Mouse (Mus musculus) heart, adult 2 months (tissue): ENCODE measurements around the gene Apopt1. TPM values are rescaled to one million over a fixed set of nuclear protein-coding genes. Genes with fewer than 3 reads are reported as not detected.
A peak's percentile ranks its signal among the peaks of the same experiment; 100 is the strongest.
"Not testable (repeated sequence)": the region's sequence is repeated elsewhere in the genome, so short reads cannot be mapped to it uniquely, and the experiment has no call there.

Source experiments
- DNase-seq, 2 experiments: peaks; one replicate each; pipeline ENCODE4 v3.0.0; 2021
- H3K27ac ChIP-seq: fragments of 200-600 bp; 2 replicates; pipeline ENCODE4 v1.8.1; 2022
- H3K27me3 ChIP-seq: fragments of 200-500 bp; 2 replicates; pipeline ENCODE4 v1.6.1; 2012; ENCODE audit warnings: mild to moderate bottlenecking, low read length, inconsistent platforms, mixed read lengths; ENCODE audit not compliant: control insufficient read depth, insufficient read depth
- H3K36me3 ChIP-seq: fragments of 200-500 bp; 2 replicates; pipeline ENCODE4 v1.6.1; 2012; ENCODE audit warnings: low read length, inconsistent platforms; ENCODE audit not compliant: control insufficient read depth, insufficient read depth
- H3K4me1 ChIP-seq: fragments of 200-500 bp; 2 replicates; pipeline ENCODE4 v1.6.1; 2011; ENCODE audit warnings: low read length; ENCODE audit not compliant: control insufficient read depth, insufficient read depth
- H3K4me3 ChIP-seq: fragments of 200-600 bp; 2 replicates; pipeline ENCODE4 v1.8.1; 2022
- H3K79me2 ChIP-seq: fragments of 200-500 bp; replicated peaks from 2 replicates; pipeline ENCODE4 v1.6.1; 2012; ENCODE audit warnings: mild to moderate bottlenecking, inconsistent platforms, low read length, moderate library complexity, mixed read lengths; ENCODE audit not compliant: control insufficient read depth, insufficient read depth
- H3K9ac ChIP-seq: fragments of 200-500 bp; 2 replicates; pipeline ENCODE4 v1.6.1; 2012; ENCODE audit warnings: low read depth, mild to moderate bottlenecking, control low read depth, inconsistent platforms, low read length, mixed read lengths
- CTCF ChIP-seq: fragments of 200-600 bp; IDR thresholded peaks from 2 replicates; pipeline ENCODE4 v1.8.1; 2022; ENCODE audit warnings: antibody characterized with exemption, mild to moderate bottlenecking, moderate library complexity
- EP300 ChIP-seq: fragments of 200-500 bp; IDR thresholded peaks from 2 replicates; pipeline ENCODE4 v1.6.1; 2011; ENCODE audit warnings: low read depth, low read length, control low read depth; ENCODE audit not compliant: insufficient read depth
- POLR2A ChIP-seq: fragments of 200-500 bp; IDR thresholded peaks from 2 replicates; pipeline ENCODE4 v1.6.1; 2011; ENCODE audit warnings: mild to moderate bottlenecking, low read depth, low read length, control low read depth; ENCODE audit not compliant: insufficient read depth
- WGBS: fragments of 180-500 bp; shearing (Covaris S2); methylation state at CpG from one replicate; pipeline ENCODE4 v1.1.7; 2018; 5-methylcytosine and 5-hydroxymethylcytosine counted together
- intact Hi-C: fragments of 180-260 bp; cut with DNase I; formaldehyde crosslinking; loops from one replicate; pipeline ENCODE4 v1.15.1; 2025
- polyA plus RNA-seq: library from polyadenylated mRNA; depleted of rRNA; stranded (reverse); fragments of >200 nt; gene quantifications from 2 replicates; pipeline ENCODE4 v1.2.3, GENCODE M21; 2012
- total RNA-seq, 2 experiments: library from RNA; stranded (reverse); gene quantifications; 2 replicates each; pipeline ENCODE4 v1.2.3; 2021

The Apopt1 gene
- total and polyA plus RNA-seq, 3 experiments = 31.7 to 36.3 (median 32.0) TPM

GRCm38 (mm10) chr12:111726122-111726463 lies 13.0 kb downstream of the Apopt1 start:
- WGBS = 24% methylated on average over 4 of the region's 4 CpGs
- peak overlapping the region; percentile 41 for H3K9ac ChIP-seq
- H3K36me3 ChIP-seq = no peaks in the 10 kb centered on the region
- no peaks in the 10 kb centered on the region for H3K79me2 ChIP-seq
- H3K27ac ChIP-seq = peak overlapping the region; percentile 92
- H3K4me1 ChIP-seq = peaks cover 16% of the 10 kb centered on the region
- H3K4me3 ChIP-seq = no peak overlapping the region
- TF ChIP-seq POLR2A = peak; percentile 44; the same call in 1 of the 2 replicates
- no peak for TF ChIP-seq CTCF
- TF ChIP-seq EP300 = peak; percentile 97
- intact Hi-C loops = loop anchor here (2.0 kb wide), 1 partner anchor 21 kb away; no protein-coding TSS in a partner anchor
- peak; percentile 67 to 82 for DNase-seq
- H3K27me3 ChIP-seq = no peaks in the 10 kb centered on the region

DNA sequence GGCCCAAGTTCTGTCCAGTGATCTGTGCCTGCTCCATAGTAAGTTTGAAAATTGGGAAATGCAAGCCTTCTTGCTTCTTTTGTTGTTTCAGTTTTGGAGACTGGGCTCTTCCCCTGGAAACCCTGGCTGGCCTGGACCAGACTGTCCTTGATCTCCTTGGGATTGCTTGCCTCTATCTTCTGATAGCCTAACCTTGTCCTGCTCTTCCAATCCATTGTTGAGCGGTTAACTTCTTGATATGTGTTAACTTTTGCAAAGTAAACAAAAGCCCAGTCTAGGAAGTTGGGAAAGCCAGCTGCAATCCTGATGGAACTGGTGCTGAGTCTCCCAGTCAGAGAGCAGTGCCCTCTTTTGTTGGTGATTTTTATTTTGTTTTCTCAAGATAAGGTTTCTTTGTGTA lies 14.9 kb downstream of the Apopt1 start:
- H3K27me3 ChIP-seq = no peaks in the 10 kb centered on the region
- intact Hi-C loops = loop anchor here (2.0 kb wide), 1 partner anchor 23 kb away; no protein-coding TSS in a partner anchor
- no peaks in the 10 kb centered on the region for H3K79me2 ChIP-seq
- H3K27ac ChIP-seq = no peak overlapping the region
- TF ChIP-seq CTCF (no peak), EP300 (no peak), POLR2A (no peak)
- no peak overlapping the region for H3K4me3 ChIP-seq
- peaks cover 19% of the 10 kb centered on the region for H3K4me1 ChIP-seq
- DNase-seq = no peak
- no peak overlapping the region for H3K9ac ChIP-seq
- no peaks in the 10 kb centered on the region for H3K36me3 ChIP-seq
- 65% methylated on average over 1 of the region's 1 CpGs for WGBS

GRCm38 (mm10) chr12:111731822-111732807 lies 19.1 kb downstream of the Apopt1 start:
- 0 out of 2 replicates have a peak, but pooled peaks have one; percentile 27 for TF ChIP-seq POLR2A
- peak; percentile 18 for TF ChIP-seq CTCF
- peak; percentile 98 for TF ChIP-seq EP300
- no peak overlapping the region for H3K4me3 ChIP-seq
- no peaks in the 10 kb centered on the region for H3K79me2 ChIP-seq
- peak; percentile 90 for DNase-seq
- intact Hi-C loops = loop anchor here (1.0 to 5.0 kb wide), 3 partner anchors 19 to 80 kb away; partner anchors contain the start of genes Apopt1 and Bag5
- peak overlapping the region; percentile 47 for H3K27ac ChIP-seq
- H3K27me3 ChIP-seq = no peaks in the 10 kb centered on the region
- 25% methylated on average over 30 of the region's 30 CpGs for WGBS
- H3K4me1 ChIP-seq = peaks cover 7% of the 10 kb centered on the region
- no peaks in the 10 kb centered on the region for H3K36me3 ChIP-seq
- no peak overlapping the region for H3K9ac ChIP-seq

DNA sequence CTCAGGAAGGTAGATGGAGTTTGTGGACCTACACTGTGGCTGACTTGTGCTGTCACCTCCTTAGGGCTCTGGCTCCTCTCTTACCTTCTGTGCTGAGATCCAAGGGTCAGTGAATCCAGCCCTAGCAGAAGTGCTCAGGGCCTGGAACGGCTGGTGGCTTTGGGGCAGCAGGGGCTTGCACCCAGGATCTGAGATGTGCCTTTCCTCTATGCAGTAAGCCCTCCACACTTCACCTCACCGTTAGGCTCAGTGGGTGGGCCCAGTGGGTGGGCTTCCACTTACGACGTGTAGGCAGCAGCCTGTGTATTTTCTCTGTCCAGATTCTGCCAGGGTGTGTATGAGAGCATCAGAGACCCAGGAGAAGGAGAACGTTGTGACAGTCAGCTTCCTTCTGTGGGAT lies 19.9 kb downstream of the Apopt1 start:
- H3K9ac ChIP-seq = no peak overlapping the region
- no peak for DNase-seq
- H3K27ac ChIP-seq = peak overlapping the region; percentile 47; the same call in 1 of the 2 replicates
- no peaks in the 10 kb centered on the region for H3K79me2 ChIP-seq
- H3K36me3 ChIP-seq = no peaks in the 10 kb centered on the region
- H3K4me1 ChIP-seq = peaks cover 7% of the 10 kb centered on the region
- 66% methylated on average over 5 of the region's 5 CpGs for WGBS
- TF ChIP-seq EP300 (no peak), POLR2A (no peak), CTCF (no peak)
- intact Hi-C loops = loop anchor here (1.0 to 5.0 kb wide), 3 partner anchors 20 to 81 kb away; partner anchors contain the start of genes Apopt1 and Bag5
- no peaks in the 10 kb centered on the region for H3K27me3 ChIP-seq
- no peak overlapping the region for H3K4me3 ChIP-seq

DNA sequence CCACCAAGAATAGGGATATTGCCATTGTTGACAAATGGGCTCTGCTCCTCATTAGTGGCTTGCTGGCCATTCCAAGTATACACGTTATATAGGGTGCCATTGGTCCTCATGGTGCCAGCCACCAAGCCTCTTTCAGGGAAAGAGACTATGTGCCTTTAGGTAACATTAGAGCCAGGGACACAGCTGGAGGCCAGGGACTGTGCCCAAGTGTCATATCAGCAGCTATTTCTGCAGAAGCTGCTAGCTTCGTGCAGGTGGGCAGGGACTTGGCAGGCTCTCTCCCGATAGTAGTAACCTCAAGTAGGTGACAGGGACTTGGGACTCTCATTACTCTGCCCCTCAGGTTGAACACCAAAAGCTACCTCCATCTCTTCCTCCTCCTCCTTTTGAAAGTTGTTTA lies 21.9 kb downstream of the Apopt1 start:
- Histone ChIP-seq H3K36me3 (no peaks in the 10 kb centered on the region), H3K27ac (no peak overlapping the region), H3K9ac (no peak overlapping the region), H3K27me3 (no peaks in the 10 kb centered on the region), H3K4me1 (peaks cover 7% of the 10 kb centered on the region), H3K79me2 (no peaks in the 10 kb centered on the region), H3K4me3 (no peak overlapping the region)
- intact Hi-C loops = loop anchor here (5.0 kb wide), 2 partner anchors 83 to 222 kb away; no protein-coding TSS in a partner anchor
- TF ChIP-seq EP300 (no peak), POLR2A (no peak), CTCF (no peak)
- no peak for DNase-seq
- WGBS = 55% methylated on average over 3 of the region's 3 CpGs

GRCm38 (mm10) chr12:111736676-111737075 lies 23.6 kb downstream of the Apopt1 start:
- not testable (repeated sequence) for H3K4me1 ChIP-seq, H3K36me3 ChIP-seq, H3K27ac ChIP-seq, H3K9ac ChIP-seq, H3K79me2 ChIP-seq, H3K4me3 ChIP-seq, H3K27me3 ChIP-seq, DNase-seq
- WGBS = 78% methylated on average over 8 of the region's 8 CpGs
- intact Hi-C loops = loop anchor here (5.0 kb wide), 1 partner anchor 221 kb away; no protein-coding TSS in a partner anchor
